Mouse (Mus musculus): ENCODE measurements at regions not wholly inside any gene's neighbourhood (a gene's known extent, or its start where the extent isn't known, plus 50 kb on each side); places are given as distances from the start of the nearest gene placed in this dataset.

DNA sequence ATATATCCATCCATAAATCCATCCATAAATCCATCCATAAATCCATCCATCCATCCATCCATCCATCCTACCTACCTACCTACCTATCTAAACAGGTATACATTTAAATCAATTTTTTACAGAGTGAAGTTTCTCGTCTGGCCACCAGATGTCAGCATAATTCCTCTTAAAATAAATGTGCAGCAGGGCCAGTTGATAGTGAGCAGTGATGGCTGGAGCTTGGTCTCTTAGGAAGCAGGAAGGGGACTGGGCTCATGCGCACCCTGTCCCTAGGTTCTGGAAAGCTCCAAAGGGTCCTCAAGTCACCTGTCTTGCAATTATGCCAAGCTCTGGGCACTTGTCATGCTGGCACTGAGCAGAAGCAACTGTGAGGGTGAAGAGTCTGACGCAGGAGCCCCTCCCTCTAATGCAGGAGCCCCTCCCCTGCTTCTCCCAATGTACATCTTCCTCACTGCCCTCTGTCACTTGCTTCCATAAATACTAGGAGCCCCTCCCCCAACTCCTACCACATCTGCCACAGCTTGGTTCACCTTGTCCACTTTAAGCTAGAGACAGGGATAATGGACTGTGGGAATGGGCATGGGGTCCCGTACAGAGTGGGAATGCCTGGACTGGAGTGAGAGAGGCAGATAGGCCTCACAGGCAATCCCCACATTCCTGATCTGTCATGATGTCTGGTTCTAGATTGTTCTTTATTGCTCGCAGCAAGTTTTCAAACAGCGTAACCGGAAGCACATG is 116.9 kb downstream of the Tex29 start:
- DNase-seq (peak; percentile 85), ATAC-seq (peak; percentile 64)
- TF ChIP-seq CTCF (IDR thresholded peaks at IDR 0.05; ENCODE audit: low read depth): peak; percentile 81
- no peak overlapping the region for H3K9ac ChIP-seq
- H3K4me1 ChIP-seq (ENCODE audit: insufficient read depth): peaks cover 3% of the 10 kb centered on the region; the same call in 1 of the 2 replicates
- 71% methylated on average over 7 of the region's 7 CpGs for WGBS
- no peak overlapping the region for H3K27ac ChIP-seq (ENCODE audit: low read depth, low read length)
- H3K9me3 ChIP-seq (ENCODE audit: low read length): no peaks in the 10 kb centered on the region
- 0 out of 2 replicates have a peak, but pooled peaks cover 3% of the 10 kb centered on the region for H3K27me3 ChIP-seq (ENCODE audit: insufficient read depth, low read length)
- no peak overlapping the region for H3K4me3 ChIP-seq (ENCODE audit: low read depth, low read length)
- H3K36me3 ChIP-seq (ENCODE audit: insufficient read depth): no peaks in the 10 kb centered on the region
- H3K4me2 ChIP-seq (ENCODE audit: low read depth): no peak overlapping the region

- Histone ChIP-seq H3K4me3 (ENCODE audit: low read depth, low read length) (no peak overlapping the region), H3K27me3 (ENCODE audit: insufficient read depth, low read length) (0 out of 2 replicates have a peak, but pooled peaks cover 3% of the 10 kb centered on the region), H3K36me3 (ENCODE audit: insufficient read depth) (no peaks in the 10 kb centered on the region), H3K4me2 (ENCODE audit: low read depth) (no peak overlapping the region), H3K9me3 (ENCODE audit: low read length) (no peaks in the 10 kb centered on the region), H3K4me1 (ENCODE audit: insufficient read depth) (peaks cover 3% of the 10 kb centered on the region; the same call in 1 of the 2 replicates), H3K9ac (no peak overlapping the region), H3K27ac (ENCODE audit: low read depth, low read length) (no peak overlapping the region)
- no peak for TF ChIP-seq CTCF (IDR thresholded peaks at IDR 0.05; ENCODE audit: low read depth)
- WGBS: 57% methylated on average over 5 of the region's 5 CpGs
- no peak for ATAC-seq
- DNase-seq: no peak
Measured at GRCm38 (mm10) chr8:11958176-11958575, 117.9 kb downstream of the Tex29 start.

- H3K36me3 ChIP-seq (ENCODE audit: insufficient read depth): no peaks in the 10 kb centered on the region
- H3K27ac ChIP-seq (ENCODE audit: low read depth, low read length): no peak overlapping the region
- no peaks in the 10 kb centered on the region for H3K9me3 ChIP-seq (ENCODE audit: low read length)
- no peak overlapping the region for H3K4me2 ChIP-seq (ENCODE audit: low read depth)
- no peak overlapping the region for H3K9ac ChIP-seq
- ATAC-seq (no peak), DNase-seq (no peak)
- TF ChIP-seq CTCF (IDR thresholded peaks at IDR 0.05; ENCODE audit: low read depth): no peak
- H3K4me3 ChIP-seq (ENCODE audit: low read depth, low read length): no peak overlapping the region
- H3K27me3 ChIP-seq (ENCODE audit: insufficient read depth, low read length): 0 out of 2 replicates have a peak, but pooled peaks cover 3% of the 10 kb centered on the region
- peaks cover 3% of the 10 kb centered on the region; the same call in 1 of the 2 replicates for H3K4me1 ChIP-seq (ENCODE audit: insufficient read depth)
- 76% methylated on average over 4 of the region's 4 CpGs for WGBS
Measured at GRCm38 (mm10) chr8:11959466-11959865, 119.2 kb downstream of the Tex29 start.

- H3K27me3 ChIP-seq (ENCODE audit: insufficient read depth, low read length): no peaks in the 10 kb centered on the region
- no peak overlapping the region for H3K27ac ChIP-seq (ENCODE audit: low read depth, low read length)
- H3K4me1 ChIP-seq (ENCODE audit: insufficient read depth): peaks cover 3% of the 10 kb centered on the region; the same call in 1 of the 2 replicates
- DNase-seq: no peak
- H3K9ac ChIP-seq: no peak overlapping the region
- no peaks in the 10 kb centered on the region for H3K9me3 ChIP-seq (ENCODE audit: low read length)
- no peak overlapping the region for H3K4me2 ChIP-seq (ENCODE audit: low read depth)
- WGBS: 29% methylated on average over 1 of the region's 1 CpGs
- H3K36me3 ChIP-seq (ENCODE audit: insufficient read depth): no peaks in the 10 kb centered on the region
- TF ChIP-seq CTCF (IDR thresholded peaks at IDR 0.05; ENCODE audit: low read depth): no peak
- ATAC-seq: no peak
- H3K4me3 ChIP-seq (ENCODE audit: low read depth, low read length): no peak overlapping the region
Measured at GRCm38 (mm10) chr8:11963575-11963974, 123.3 kb downstream of the Tex29 start.

GRCm38 (mm10) chr8:11967670-11968069 is 127.4 kb downstream of the Tex29 start:
- Histone ChIP-seq H3K4me3 (ENCODE audit: low read depth, low read length) (no peak overlapping the region), H3K27ac (ENCODE audit: low read depth, low read length) (no peak overlapping the region), H3K9me3 (ENCODE audit: low read length) (no peaks in the 10 kb centered on the region), H3K27me3 (ENCODE audit: insufficient read depth, low read length) (no peaks in the 10 kb centered on the region), H3K4me2 (ENCODE audit: low read depth) (no peak overlapping the region), H3K36me3 (ENCODE audit: insufficient read depth) (no peaks in the 10 kb centered on the region), H3K4me1 (ENCODE audit: insufficient read depth) (no peaks in the 10 kb centered on the region), H3K9ac (no peak overlapping the region)
- TF ChIP-seq CTCF (IDR thresholded peaks at IDR 0.05; ENCODE audit: low read depth): no peak
- 94% methylated on average over 7 of the region's 7 CpGs for WGBS
- DNase-seq: no peak
- ATAC-seq: no peak

DNA sequence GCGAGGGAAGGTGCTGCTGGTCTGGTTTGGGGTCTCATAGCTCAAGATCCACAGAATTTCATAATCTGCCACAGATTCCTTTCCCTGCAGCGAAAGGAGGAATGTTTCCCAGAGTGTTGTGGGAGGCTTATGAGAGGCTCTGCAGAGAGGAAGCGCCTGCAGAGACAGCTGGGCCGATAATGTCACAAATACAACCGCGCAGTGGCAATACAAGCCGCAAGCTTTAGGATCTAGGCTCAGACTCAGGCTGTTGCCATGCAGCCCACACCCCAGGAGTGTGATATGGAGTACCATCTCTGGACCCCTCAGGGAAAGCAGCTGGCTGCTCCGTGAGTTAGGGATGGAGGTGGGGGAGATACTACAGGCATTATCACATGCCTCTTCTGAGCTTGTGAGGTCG is 130.2 kb downstream of the Tex29 start:
- no peak for DNase-seq
- 87% methylated on average over 9 of the region's 9 CpGs for WGBS
- Histone ChIP-seq H3K9ac (no peak overlapping the region), H3K36me3 (ENCODE audit: insufficient read depth) (no peaks in the 10 kb centered on the region), H3K4me1 (ENCODE audit: insufficient read depth) (no peaks in the 10 kb centered on the region), H3K27me3 (ENCODE audit: insufficient read depth, low read length) (no peaks in the 10 kb centered on the region), H3K9me3 (ENCODE audit: low read length) (no peaks in the 10 kb centered on the region), H3K27ac (ENCODE audit: low read depth, low read length) (no peak overlapping the region), H3K4me2 (ENCODE audit: low read depth) (no peak overlapping the region), H3K4me3 (ENCODE audit: low read depth, low read length) (no peak overlapping the region)
- 0 out of 2 replicates have a peak, but pooled peaks have one; percentile 14 for ATAC-seq
- no peak for TF ChIP-seq CTCF (IDR thresholded peaks at IDR 0.05; ENCODE audit: low read depth)

DNA sequence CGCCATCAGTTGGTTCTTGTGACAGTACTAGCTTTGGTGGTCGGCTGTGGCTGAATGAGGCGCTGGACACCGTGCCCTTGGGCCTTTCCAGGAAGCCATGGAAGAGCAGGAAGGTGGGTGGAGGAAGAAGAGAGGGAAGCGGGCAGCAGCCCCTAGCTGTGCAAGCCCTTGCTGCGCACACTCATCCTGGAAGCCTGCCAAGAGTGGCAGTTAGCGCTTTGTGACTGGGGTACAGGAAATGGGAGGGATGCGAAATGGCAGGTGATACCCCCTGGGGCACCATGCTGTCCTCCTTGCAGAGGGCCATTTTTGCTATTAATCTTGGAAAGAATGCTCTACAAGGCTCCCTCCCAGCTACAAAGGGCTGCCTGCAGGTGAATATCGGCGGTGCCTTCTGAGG is 133.2 kb downstream of the Tex29 start:
- TF ChIP-seq CTCF (IDR thresholded peaks at IDR 0.05; ENCODE audit: low read depth): no peak
- no peak overlapping the region for H3K9ac ChIP-seq
- no peak overlapping the region for H3K4me2 ChIP-seq (ENCODE audit: low read depth)
- DNase-seq (peak; percentile 20), ATAC-seq (no peak)
- no peaks in the 10 kb centered on the region for H3K9me3 ChIP-seq (ENCODE audit: low read length)
- H3K4me3 ChIP-seq (ENCODE audit: low read depth, low read length): no peak overlapping the region
- no peaks in the 10 kb centered on the region; the same call in 1 of the 2 replicates for H3K4me1 ChIP-seq (ENCODE audit: insufficient read depth)
- no peaks in the 10 kb centered on the region for H3K36me3 ChIP-seq (ENCODE audit: insufficient read depth)
- no peaks in the 10 kb centered on the region for H3K27me3 ChIP-seq (ENCODE audit: insufficient read depth, low read length)
- WGBS: 52% methylated on average over 10 of the region's 10 CpGs
- no peak overlapping the region for H3K27ac ChIP-seq (ENCODE audit: low read depth, low read length)
